Mouse (Mus musculus): ENCODE results near the gene Arhgap10. TPM values are rescaled to one million over a fixed set of nuclear protein-coding genes. Genes with fewer than 3 reads are reported as not detected.

Gene Arhgap10
- polyA plus RNA-seq, 1 experiment, result 7.2 TPM

DNA sequence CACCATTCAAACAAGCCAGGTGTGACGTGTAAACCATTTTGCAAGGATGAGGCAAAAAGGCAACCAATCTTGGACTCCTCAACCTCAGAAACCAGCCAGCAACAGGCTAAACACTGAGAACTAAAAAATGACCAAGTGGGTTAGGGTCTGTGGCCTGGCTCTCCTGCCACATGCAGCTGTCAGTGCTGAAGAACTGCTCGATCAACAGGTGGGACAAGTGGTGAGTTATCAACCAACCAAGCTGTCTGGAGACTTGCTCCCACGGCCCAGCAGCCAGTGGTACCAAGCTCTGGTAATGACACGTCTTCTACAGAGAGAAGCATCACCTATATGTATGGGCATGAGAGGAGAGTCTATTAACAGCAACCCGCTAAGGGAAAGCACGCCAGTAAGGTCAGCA is 15.2 kb downstream of the Arhgap10 start:
- TF ChIP-seq POLR2A (IDR thresholded peaks at IDR 0.05; ENCODE audit: control insufficient read depth, low read depth, low read length) (no peak), CTCF (IDR thresholded peaks at IDR 0.05; ENCODE audit: control insufficient read depth, insufficient read depth, insufficient replicate concordance, low read depth, low read length) (no peak)
- no peak overlapping the region for H3K27ac ChIP-seq (ENCODE audit: control insufficient read depth, insufficient read depth, low read depth, low read length)

DNA sequence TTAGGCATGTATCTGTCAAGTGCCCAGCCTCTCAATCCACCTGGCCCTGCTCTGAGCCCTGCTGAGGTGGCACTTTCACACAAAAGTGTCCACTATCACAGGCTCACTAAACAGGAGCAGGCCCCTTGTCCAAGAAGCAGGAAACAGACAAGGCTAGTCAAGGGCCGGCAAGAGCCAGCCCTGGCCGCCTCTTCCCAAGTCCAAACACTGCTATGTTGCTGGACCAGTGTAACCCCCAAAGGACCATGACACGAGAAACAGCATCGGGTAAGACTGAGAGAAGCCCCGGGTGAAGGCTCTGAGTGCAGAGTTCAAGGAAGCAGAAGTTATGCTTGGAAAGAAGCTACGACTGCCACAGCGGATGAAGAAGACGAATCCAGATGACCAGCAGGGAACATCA is 16.6 kb downstream of the Arhgap10 start:
- no peak for TF ChIP-seq POLR2A (IDR thresholded peaks at IDR 0.05; ENCODE audit: control insufficient read depth, low read depth, low read length)
- no peak for TF ChIP-seq CTCF (IDR thresholded peaks at IDR 0.05; ENCODE audit: control insufficient read depth, insufficient read depth, insufficient replicate concordance, low read depth, low read length)
- H3K27me3 ChIP-seq (ENCODE audit: control insufficient read depth, insufficient read depth, low read length), result no peaks in the 10 kb centered on the region
- no peak overlapping the region for H3K4me3 ChIP-seq (ENCODE audit: control insufficient read depth, low read depth, low read length)
- H3K4me1 ChIP-seq (ENCODE audit: control insufficient read depth, insufficient read depth, low read length), result peaks cover 9% of the 10 kb centered on the region
- H3K27ac ChIP-seq (ENCODE audit: control insufficient read depth, insufficient read depth, low read depth, low read length), result no peak overlapping the region
- H3K36me3 ChIP-seq (ENCODE audit: control insufficient read depth, insufficient read depth, low read length), result no peaks in the 10 kb centered on the region

More for the DNA sequence above, 15.2 kb downstream of the Arhgap10 start:
- no peaks in the 10 kb centered on the region for H3K36me3 ChIP-seq (ENCODE audit: control insufficient read depth, insufficient read depth, low read length)
- H3K27me3 ChIP-seq (ENCODE audit: control insufficient read depth, insufficient read depth, low read length), result no peaks in the 10 kb centered on the region
- peak overlapping the region; percentile 16 for H3K4me3 ChIP-seq (ENCODE audit: control insufficient read depth, low read depth, low read length)
- H3K4me1 ChIP-seq (ENCODE audit: control insufficient read depth, insufficient read depth, low read length), result peaks cover 9% of the 10 kb centered on the region

DNA sequence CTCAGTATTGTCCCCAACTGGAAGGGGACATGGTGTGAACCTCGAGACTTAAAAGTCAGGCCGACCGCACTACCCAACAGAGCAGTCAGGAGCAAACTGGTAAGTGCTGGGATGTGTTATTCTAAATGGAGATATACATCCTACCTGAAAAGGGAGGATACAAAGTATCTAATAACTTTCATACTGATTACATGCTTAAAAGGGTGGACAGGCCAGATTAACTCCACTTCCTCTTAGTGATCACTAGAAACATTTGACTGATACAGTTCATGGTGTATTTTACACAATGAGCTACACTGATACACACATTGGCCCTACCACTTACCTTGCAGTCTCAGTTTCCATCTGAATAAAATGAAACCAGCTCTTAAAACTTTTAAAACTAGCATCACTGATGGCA is 17.5 kb downstream of the Arhgap10 start:
- H3K4me3 ChIP-seq (ENCODE audit: control insufficient read depth, low read depth, low read length), result no peak overlapping the region
- no peaks in the 10 kb centered on the region for H3K27me3 ChIP-seq (ENCODE audit: control insufficient read depth, insufficient read depth, low read length)
- no peaks in the 10 kb centered on the region for H3K36me3 ChIP-seq (ENCODE audit: control insufficient read depth, insufficient read depth, low read length)
- TF ChIP-seq POLR2A (IDR thresholded peaks at IDR 0.05; ENCODE audit: control insufficient read depth, low read depth, low read length) (no peak), CTCF (IDR thresholded peaks at IDR 0.05; ENCODE audit: control insufficient read depth, insufficient read depth, insufficient replicate concordance, low read depth, low read length) (no peak)
- H3K4me1 ChIP-seq (ENCODE audit: control insufficient read depth, insufficient read depth, low read length), result peaks cover 9% of the 10 kb centered on the region
- H3K27ac ChIP-seq (ENCODE audit: control insufficient read depth, insufficient read depth, low read depth, low read length), result no peak overlapping the region

DNA sequence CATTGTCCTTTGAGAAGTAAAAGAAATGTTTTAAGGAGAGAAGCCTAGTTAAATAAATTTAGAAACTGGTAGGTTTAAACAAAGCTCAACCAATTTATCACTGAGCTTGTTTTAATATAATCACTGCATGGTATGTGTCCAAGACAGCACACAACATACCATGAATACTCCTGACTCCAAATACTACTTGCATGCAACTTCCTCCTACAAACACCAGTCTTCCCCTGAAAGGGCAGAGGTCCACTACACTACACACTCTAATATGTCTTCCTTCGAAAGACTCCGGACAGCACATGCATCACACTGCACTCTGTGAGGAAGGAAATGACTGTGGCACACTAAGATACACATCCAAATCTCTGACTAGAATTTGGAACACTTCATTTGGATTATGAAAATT is 20.3 kb downstream of the Arhgap10 start:
- Histone ChIP-seq H3K27ac (ENCODE audit: control insufficient read depth, insufficient read depth, low read depth, low read length) (no peak overlapping the region), H3K4me1 (ENCODE audit: control insufficient read depth, insufficient read depth, low read length) (no peaks in the 10 kb centered on the region; the same call in none of the 2 replicates), H3K4me3 (ENCODE audit: control insufficient read depth, low read depth, low read length) (no peak overlapping the region), H3K27me3 (ENCODE audit: control insufficient read depth, insufficient read depth, low read length) (no peaks in the 10 kb centered on the region), H3K36me3 (ENCODE audit: control insufficient read depth, insufficient read depth, low read length) (no peaks in the 10 kb centered on the region)
- no peak for TF ChIP-seq POLR2A (IDR thresholded peaks at IDR 0.05; ENCODE audit: control insufficient read depth, low read depth, low read length)
- TF ChIP-seq CTCF (IDR thresholded peaks at IDR 0.05; ENCODE audit: control insufficient read depth, insufficient read depth, insufficient replicate concordance, low read depth, low read length), result no peak

DNA sequence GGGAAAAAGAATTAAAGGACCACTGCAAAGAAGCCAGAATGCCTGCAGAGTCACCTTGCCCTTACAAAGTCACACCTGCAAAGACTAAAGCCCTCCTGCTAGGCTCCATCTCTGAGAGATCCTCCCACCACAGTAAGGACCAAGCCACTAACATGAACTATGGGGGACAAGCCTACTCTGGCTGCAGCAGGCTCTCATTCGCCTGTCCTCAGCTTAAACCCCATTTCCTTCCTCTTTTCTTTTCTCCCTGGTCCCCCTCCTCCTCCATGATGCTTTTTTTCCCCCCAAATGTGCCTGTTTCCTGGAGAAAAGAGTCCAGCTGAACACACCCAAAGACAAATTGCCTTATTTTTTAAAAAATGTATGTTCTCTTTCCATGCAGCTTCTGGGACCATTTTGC is 21.5 kb downstream of the Arhgap10 start:
- Histone ChIP-seq H3K27ac (ENCODE audit: control insufficient read depth, insufficient read depth, low read depth, low read length) (no peak overlapping the region), H3K4me1 (ENCODE audit: control insufficient read depth, insufficient read depth, low read length) (no peaks in the 10 kb centered on the region; the same call in 1 of the 2 replicates), H3K27me3 (ENCODE audit: control insufficient read depth, insufficient read depth, low read length) (no peaks in the 10 kb centered on the region), H3K36me3 (ENCODE audit: control insufficient read depth, insufficient read depth, low read length) (no peaks in the 10 kb centered on the region), H3K4me3 (ENCODE audit: control insufficient read depth, low read depth, low read length) (no peak overlapping the region)
- TF ChIP-seq POLR2A (IDR thresholded peaks at IDR 0.05; ENCODE audit: control insufficient read depth, low read depth, low read length), result no peak
- TF ChIP-seq CTCF (IDR thresholded peaks at IDR 0.05; ENCODE audit: control insufficient read depth, insufficient read depth, insufficient replicate concordance, low read depth, low read length), result no peak

DNA sequence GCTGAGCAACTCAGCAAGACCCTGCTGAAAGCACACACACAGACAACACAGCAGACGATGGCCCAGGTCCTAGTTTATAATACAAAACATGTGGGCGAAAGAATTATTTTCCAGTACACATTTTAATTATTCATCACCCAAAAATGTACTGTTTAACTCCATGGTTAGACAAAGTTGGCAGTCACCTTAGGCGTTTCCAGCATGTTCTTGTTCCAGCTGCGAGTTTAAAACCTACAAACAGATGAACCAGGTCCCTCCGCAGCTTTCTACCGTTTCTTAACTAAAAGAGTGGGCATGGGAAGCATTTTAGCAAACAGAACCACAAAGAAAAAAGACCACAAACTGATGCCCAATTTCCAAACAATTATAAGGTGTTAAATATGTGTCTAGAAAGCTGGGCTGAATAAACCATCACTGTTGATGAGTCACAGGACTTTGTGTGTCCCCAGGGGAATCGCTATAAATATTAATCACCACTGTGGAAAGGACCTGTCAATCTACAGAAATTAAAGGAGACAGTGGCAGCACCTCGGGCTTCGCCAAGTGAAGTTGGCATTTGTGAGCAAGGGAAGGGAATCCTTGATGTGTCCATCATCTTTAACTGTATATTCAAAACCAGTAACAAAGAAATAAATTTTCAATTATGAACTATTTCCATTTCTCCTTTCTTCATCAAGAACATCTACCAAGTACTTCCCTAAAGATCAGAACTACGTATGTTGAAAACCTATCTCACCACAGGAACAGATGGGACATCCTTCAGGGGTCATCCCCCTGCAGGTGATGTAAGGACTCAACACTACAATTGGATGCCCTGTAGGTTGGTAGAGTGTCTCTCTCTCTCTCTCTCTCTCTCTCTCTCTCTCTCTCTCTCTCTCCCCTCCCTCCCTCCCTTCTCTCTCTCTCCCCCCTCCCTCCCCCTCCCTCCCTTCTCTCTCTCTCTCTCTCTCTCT is 23.1 kb downstream of the Arhgap10 start:
- no peak overlapping the region for H3K27ac ChIP-seq (ENCODE audit: control insufficient read depth, insufficient read depth, low read depth, low read length)
- no peaks in the 10 kb centered on the region for H3K27me3 ChIP-seq (ENCODE audit: control insufficient read depth, insufficient read depth, low read length)
- TF ChIP-seq CTCF (IDR thresholded peaks at IDR 0.05; ENCODE audit: control insufficient read depth, insufficient read depth, insufficient replicate concordance, low read depth, low read length) (no peak), POLR2A (IDR thresholded peaks at IDR 0.05; ENCODE audit: control insufficient read depth, low read depth, low read length) (no peak)
- no peaks in the 10 kb centered on the region for H3K4me1 ChIP-seq (ENCODE audit: control insufficient read depth, insufficient read depth, low read length)
- no peak overlapping the region for H3K4me3 ChIP-seq (ENCODE audit: control insufficient read depth, low read depth, low read length)
- no peaks in the 10 kb centered on the region for H3K36me3 ChIP-seq (ENCODE audit: control insufficient read depth, insufficient read depth, low read length)

DNA sequence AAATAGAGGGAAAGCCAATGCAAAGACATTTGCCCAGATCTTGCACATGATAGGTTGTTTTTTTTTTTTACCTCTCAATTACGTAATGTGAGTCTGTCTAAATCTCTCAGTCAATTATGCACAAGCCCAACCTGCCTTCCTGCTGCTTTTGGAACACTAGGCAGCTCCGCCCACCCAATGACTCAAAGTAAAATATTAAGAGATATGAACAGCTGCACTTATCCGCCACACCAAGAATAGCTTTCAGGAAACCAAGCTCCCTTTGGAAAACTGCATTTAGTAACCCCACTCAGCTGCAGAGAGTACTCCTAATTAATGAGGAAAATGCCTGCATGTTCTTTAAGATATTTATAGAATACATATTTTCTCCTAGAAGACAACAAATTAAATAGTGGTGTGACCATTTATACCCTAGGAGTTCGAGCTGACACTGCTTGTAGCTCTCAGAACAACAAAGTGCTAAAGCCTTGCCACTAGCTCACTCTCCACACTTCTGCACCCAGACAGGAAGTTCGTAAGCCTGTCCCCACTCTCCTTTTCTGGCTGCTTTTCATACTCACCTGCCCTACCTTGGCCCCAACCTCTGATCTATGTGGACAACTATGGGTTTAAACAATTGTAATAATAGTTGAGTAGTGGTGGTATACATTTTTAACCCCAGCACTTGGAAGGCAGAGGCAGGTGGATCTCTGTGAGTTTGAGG is 25.2 kb downstream of the Arhgap10 start:
- H3K4me3 ChIP-seq (ENCODE audit: control insufficient read depth, low read depth, low read length), result no peak overlapping the region
- H3K27me3 ChIP-seq (ENCODE audit: control insufficient read depth, insufficient read depth, low read length), result no peaks in the 10 kb centered on the region
- no peaks in the 10 kb centered on the region for H3K36me3 ChIP-seq (ENCODE audit: control insufficient read depth, insufficient read depth, low read length)
- no peak overlapping the region for H3K27ac ChIP-seq (ENCODE audit: control insufficient read depth, insufficient read depth, low read depth, low read length)
- H3K4me1 ChIP-seq (ENCODE audit: control insufficient read depth, insufficient read depth, low read length), result no peaks in the 10 kb centered on the region; the same call in 1 of the 2 replicates
- TF ChIP-seq POLR2A (IDR thresholded peaks at IDR 0.05; ENCODE audit: control insufficient read depth, low read depth, low read length), result no peak
- TF ChIP-seq CTCF (IDR thresholded peaks at IDR 0.05; ENCODE audit: control insufficient read depth, insufficient read depth, insufficient replicate concordance, low read depth, low read length), result no peak
